Mouse (Mus musculus) embryonic fibroblast, embryonic 13.5 days (primary cell): Measurements from ENCODE around the gene Insrr. TPM values are rescaled to one million over a fixed set of nuclear protein-coding genes. Genes with fewer than 3 reads are reported as not detected.

Experiments
- H3K27ac ChIP-seq: 2 replicates; pipeline ENCODE4 v1.5.1; 2012; ENCODE audit warnings: low read length, control low read depth, inconsistent platforms; ENCODE audit not compliant: insufficient read depth
- H3K4me1 ChIP-seq: 2 replicates; pipeline ENCODE4 v1.6.1; 2011; ENCODE audit warnings: low read length; ENCODE audit not compliant: control insufficient read depth, insufficient read depth
- H3K4me3 ChIP-seq: 2 replicates; pipeline ENCODE4 v1.5.1; 2011; ENCODE audit warnings: mild to moderate bottlenecking, control low read depth, low read length; ENCODE audit not compliant: insufficient read depth
- CTCF ChIP-seq: IDR thresholded peaks from 2 replicates; pipeline ENCODE4 v1.5.1; 2011; ENCODE audit warnings: mild to moderate bottlenecking, control low read depth, low read length, moderate library complexity, borderline replicate concordance; ENCODE audit not compliant: insufficient read depth
- POLR2A ChIP-seq: IDR thresholded peaks from 2 replicates; pipeline ENCODE4 v1.6.1; 2011; ENCODE audit warnings: low read depth, mild to moderate bottlenecking, control low read depth, low read length, moderate library complexity
- polyA plus RNA-seq: library from polyadenylated mRNA; stranded (reverse); fragments of >200 nt; gene quantifications from 2 replicates; pipeline ENCODE4 v1.2.4, GENCODE M21; 2011; ENCODE audit warnings: low read depth; ENCODE audit not compliant: missing spikeins, insufficient read length

Insrr gene
- polyA plus RNA-seq, 1 experiment: not detected

DNA sequence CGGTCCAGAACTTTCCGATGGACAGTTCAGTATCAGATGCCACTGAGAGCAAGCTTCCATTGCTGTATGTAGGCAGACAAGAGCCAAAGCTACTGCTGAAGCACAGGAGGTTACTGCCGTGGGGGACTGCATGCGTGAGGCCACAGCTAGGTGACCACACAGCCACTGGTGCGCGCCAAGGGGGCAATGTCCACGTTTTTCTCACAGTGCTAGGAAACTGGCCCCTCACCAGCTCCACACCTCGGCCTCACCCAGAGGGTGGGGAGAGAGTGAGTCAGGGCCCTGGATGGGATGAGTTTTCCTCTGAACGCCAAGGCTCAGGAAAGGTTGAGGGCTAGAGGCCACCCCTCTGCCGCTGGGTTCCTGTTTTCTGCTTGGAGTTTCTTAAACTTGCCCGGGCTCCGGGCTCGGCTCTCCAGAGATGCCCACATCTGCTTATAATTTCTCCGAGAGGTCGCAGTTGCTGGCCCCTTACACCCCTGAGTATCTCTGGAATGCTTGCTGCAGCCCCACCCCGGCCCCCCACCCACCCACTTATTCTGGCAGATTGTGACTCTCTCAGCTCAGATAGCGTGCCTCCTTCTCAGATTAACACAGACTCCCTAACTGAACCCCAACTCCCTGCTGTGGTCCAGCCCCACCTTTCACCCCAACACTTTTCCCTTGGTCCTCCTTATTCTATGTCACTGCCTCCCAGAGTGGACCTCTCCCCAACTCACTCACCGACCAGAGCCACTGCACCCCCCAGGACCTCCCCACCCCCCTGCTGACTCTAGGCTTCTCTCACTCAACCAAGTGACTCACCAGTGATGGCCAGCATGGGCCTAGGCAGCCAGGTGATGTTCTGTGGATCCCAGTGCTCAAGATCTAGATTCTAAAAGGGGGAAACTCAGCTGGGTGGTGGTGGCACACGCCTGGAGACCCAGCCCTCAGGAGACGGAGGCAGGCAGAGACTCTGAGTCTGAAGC lies 35.1 kb upstream of the Insrr start:
- no peak overlapping the region for H3K4me3 ChIP-seq
- H3K4me1 ChIP-seq: peaks cover 30% of the 10 kb centered on the region
- H3K27ac ChIP-seq: peak overlapping the region; percentile 77
- no peak for TF ChIP-seq CTCF
- TF ChIP-seq POLR2A: no peak

- Histone ChIP-seq H3K27ac (peak overlapping the region; percentile 85), H3K4me3 (no peak overlapping the region), H3K4me1 (peaks cover 35% of the 10 kb centered on the region)
- TF ChIP-seq POLR2A (no peak), CTCF (no peak)
Measured at GRCm38 (mm10) chr3:87763202-87763601, 33.5 kb upstream of the Insrr start.

- Histone ChIP-seq H3K4me1 (peaks cover 33% of the 10 kb centered on the region), H3K27ac (peak overlapping the region; percentile 96), H3K4me3 (no peak overlapping the region)
- TF ChIP-seq POLR2A (peak; percentile 79), CTCF (no peak)
Measured at GRCm38 (mm10) chr3:87763683-87764289, 33.0 kb upstream of the Insrr start.

GRCm38 (mm10) chr3:87764506-87764905 lies 32.2 kb upstream of the Insrr start:
- H3K4me1 ChIP-seq: peaks cover 28% of the 10 kb centered on the region
- H3K27ac ChIP-seq: peak overlapping the region; percentile 96
- TF ChIP-seq CTCF (no peak), POLR2A (peak; percentile 9)
- H3K4me3 ChIP-seq: no peak overlapping the region

DNA sequence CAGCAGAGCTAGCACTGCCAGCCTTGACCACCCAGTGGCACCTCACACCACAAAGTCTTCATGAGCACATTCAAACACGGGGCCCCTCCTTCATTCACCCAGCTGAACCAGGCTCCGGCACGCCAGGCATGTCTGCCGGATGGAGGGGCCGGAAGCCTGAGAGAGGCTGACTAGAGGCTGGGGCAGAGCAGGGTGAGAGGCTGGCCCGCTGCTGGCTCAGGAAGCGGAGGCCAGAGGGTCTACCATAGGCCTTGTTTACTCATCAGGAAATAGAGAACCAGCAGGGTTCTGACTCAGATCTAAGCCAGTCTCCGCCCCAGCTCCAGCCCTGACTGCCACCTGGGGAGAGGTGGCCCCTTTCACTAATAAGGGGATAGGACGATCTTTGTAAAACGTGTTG lies 31.7 kb upstream of the Insrr start:
- Histone ChIP-seq H3K4me1 (peaks cover 28% of the 10 kb centered on the region), H3K4me3 (no peak overlapping the region; the same call in 1 of the 2 replicates)

GRCm38 (mm10) chr3:87765631-87766283 lies 31.0 kb upstream of the Insrr start:
- H3K4me1 ChIP-seq: peaks cover 28% of the 10 kb centered on the region

More for the DNA sequence above, 31.7 kb upstream of the Insrr start:
- TF ChIP-seq CTCF (no peak), POLR2A (no peak; the same call in 1 of the 2 replicates)
- H3K27ac ChIP-seq: peak overlapping the region; percentile 96

GRCm38 (mm10) chr3:87766284-87766667 lies 30.5 kb upstream of the Insrr start:
- H3K4me1 ChIP-seq: peaks cover 25% of the 10 kb centered on the region
- 0 out of 2 replicates have a peak overlapping the region, but pooled peaks have one; percentile 2 for H3K27ac ChIP-seq
- no peak overlapping the region for H3K4me3 ChIP-seq
- TF ChIP-seq CTCF (no peak), POLR2A (no peak)

More at GRCm38 (mm10) chr3:87765631-87766283, 31.0 kb upstream of the Insrr start:
- TF ChIP-seq CTCF (no peak), POLR2A (no peak)
- H3K4me3 ChIP-seq: no peak overlapping the region
- peak overlapping the region; percentile 96 for H3K27ac ChIP-seq

DNA sequence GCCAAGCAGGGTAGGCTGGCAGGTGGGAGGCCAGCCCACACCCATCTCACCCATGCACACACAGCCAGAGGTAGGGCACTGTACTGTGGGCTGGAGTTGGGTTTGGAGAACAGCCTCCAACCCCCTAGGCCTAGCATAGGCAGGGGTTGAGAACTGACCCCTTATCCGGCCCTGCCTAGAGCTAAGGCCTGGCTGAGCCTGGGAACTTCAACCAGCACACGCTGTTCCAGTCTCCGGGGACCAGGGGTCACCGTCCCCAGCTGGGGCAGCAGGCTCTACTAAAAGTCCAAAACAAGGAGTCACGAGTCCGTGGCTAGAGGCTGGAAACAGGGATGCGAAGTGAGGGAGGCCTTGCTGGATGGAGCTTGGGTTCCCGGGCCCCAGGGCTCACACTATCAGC lies 29.0 kb upstream of the Insrr start:
- TF ChIP-seq CTCF (no peak), POLR2A (no peak)
- H3K27ac ChIP-seq: peak overlapping the region; percentile 86
- peak overlapping the region; percentile 99 for H3K4me3 ChIP-seq
- peaks cover 21% of the 10 kb centered on the region for H3K4me1 ChIP-seq

DNA sequence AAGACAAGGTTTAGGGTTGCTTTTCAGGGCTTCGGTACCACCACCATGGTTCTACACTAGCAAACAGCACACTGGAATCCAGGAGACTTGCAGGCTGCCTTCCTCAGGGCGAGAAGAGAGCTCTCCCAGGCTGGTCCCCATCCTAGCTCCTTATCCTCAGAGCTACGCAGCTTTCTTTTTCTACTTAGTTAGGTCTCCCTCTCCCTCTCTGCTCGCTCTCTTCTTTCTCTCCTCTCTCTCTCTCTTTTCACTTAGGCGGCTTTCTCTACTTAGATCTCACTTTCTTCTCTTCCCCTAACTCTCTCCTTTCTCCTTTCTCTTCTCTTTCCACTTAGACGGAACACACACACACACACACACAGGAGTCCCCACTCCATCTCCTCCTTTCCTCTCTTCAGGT lies 28.3 kb upstream of the Insrr start:
- H3K4me1 ChIP-seq: peaks cover 17% of the 10 kb centered on the region
- TF ChIP-seq POLR2A: no peak
- no peak for TF ChIP-seq CTCF
- peak overlapping the region; percentile 99 for H3K4me3 ChIP-seq
- H3K27ac ChIP-seq: peak overlapping the region; percentile 86
